Mouse (Mus musculus) left cerebral cortex, adult 2 months (tissue): ENCODE results near the gene Gm5127. TPM values are rescaled to one million over a fixed set of nuclear protein-coding genes. Genes with fewer than 3 reads are reported as not detected.

ENCODE experiments used
- DNase-seq, 2 experiments: peaks; one replicate each; pipeline ENCODE4 v3.0.0; 2021 to 2022; ENCODE audit warnings: low spot score in 2 of 2, mixed read lengths in 1 of 2; ENCODE audit errors: extremely low spot score in 1 of 2
- H3K27ac ChIP-seq: fragments of 200-600 bp; 2 replicates; pipeline ENCODE4 v1.8.1; 2022
- H3K4me3 ChIP-seq: fragments of 200-600 bp; 2 replicates; pipeline ENCODE4 v1.8.1; 2022
- CTCF ChIP-seq: fragments of 200-600 bp; IDR thresholded peaks from 2 replicates; pipeline ENCODE4 v1.8.1; 2022; ENCODE audit warnings: antibody characterized with exemption, mild to moderate bottlenecking, moderate library complexity
- intact Hi-C: fragments of 180-260 bp; cut with DNase I; formaldehyde crosslinking; loops from one replicate; pipeline ENCODE4 v1.15.1; 2025
- long read RNA-seq, 2 experiments: library from polyadenylated mRNA; stranded (forward); transcript quantifications; one replicate each; pipeline ENCODE4 v2.0.0; 2021; ENCODE audit warnings: borderline mapping rate in 2 of 2
- total RNA-seq, 2 experiments: library from RNA; stranded (reverse); gene quantifications; 2 replicates each; pipeline ENCODE4 v1.2.3; 2021

The Gm5127 gene
- under 1 TPM; 0.25 to 0.26 TPM for total RNA-seq
- long read RNA-seq, experiment 1, result 0 reads
- long read RNA-seq, experiment 2, result 0 reads

DNA sequence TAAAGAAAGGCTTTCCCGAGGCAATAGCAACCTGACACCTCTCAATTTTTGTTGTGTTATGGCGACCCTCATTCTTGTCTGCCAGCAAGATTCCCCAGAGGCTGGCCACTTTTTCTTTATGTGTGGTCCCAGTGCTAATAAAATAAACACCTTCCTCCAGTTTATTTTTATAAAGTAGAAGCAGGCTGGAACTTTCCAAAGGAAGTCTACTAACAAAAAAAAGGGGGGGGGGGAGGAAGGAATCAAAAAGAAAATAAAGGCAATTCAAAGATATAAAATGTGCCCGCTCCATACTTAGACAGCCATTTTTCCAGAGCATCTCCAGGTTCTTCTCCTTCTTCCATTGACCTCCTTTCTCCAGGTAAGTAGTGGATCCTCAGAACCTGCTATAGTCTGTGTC is at the start of gene Gm5127:
Gm5127 (plus strand) TSS at position 301 of the 400 bp plus-strand sequence.
- intact Hi-C loops, result loop anchor here (5.0 kb wide), 1 partner anchor 184 kb away; no protein-coding TSS in a partner anchor
- no peak for DNase-seq
- Histone ChIP-seq H3K4me3 (no peak within 1 kb of the TSS), H3K27ac (no peak within 1 kb of the TSS)
- TF ChIP-seq CTCF, result no peak

- no peak overlapping the region for H3K27ac ChIP-seq
- TF ChIP-seq CTCF, result no peak; the same call in 1 of the 2 replicates
- no peak overlapping the region for H3K4me3 ChIP-seq
- intact Hi-C loops, result no loop called here
- DNase-seq, result no peak
Observed at GRCm38 (mm10) chrX:106536359-106536758, 46.6 kb upstream of the Gm5127 start.

DNA sequence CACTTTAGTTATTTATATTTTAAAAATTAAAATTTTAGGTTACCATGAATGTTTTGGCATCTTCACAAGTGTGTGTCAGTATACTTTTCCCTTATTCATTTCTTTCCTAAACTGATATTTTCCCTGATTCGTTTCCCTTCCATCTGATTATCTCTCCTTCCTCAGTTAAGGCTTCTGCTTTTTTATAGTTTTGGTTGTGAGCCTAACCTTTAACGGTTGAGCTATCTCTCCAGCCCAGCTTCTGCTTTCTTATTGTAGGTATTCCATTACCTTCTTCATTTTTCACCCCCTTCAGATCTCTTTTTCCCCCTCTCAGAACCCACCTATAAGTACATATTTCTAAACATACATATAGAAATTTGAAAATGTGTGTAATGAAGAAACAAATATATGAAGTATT is 27.5 kb upstream of the Gm5127 start:
- TF ChIP-seq CTCF, result no peak
- Histone ChIP-seq H3K4me3 (no peak overlapping the region), H3K27ac (no peak overlapping the region)
- DNase-seq, result no peak
- intact Hi-C loops, result no loop called here

- intact Hi-C loops, result no loop called here
- H3K4me3 ChIP-seq, result no peak overlapping the region
- TF ChIP-seq CTCF, result no peak
- no peak overlapping the region for H3K27ac ChIP-seq
- DNase-seq, result no peak
Observed at GRCm38 (mm10) chrX:106578966-106579365, 4.0 kb upstream of the Gm5127 start.

DNA sequence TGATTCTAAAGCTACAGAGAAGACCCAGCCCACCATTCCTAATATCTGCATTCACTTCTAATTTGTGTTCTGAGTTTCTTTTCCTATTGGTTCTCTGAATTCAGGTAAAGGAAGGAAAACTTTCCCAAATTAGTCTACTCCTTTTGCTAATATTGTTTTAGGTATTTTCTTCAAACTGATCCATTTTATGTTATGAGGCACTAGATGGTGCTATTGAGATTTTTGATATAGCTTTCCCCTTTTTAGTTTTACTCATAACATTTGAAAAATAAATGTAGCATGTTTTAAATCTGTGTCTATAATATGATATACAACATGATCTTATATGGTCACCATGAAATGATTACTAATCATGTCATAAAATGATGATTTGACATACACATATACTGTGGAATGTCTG is 2.6 kb upstream of the Gm5127 start:
- no peak overlapping the region for H3K27ac ChIP-seq
- no peak overlapping the region for H3K4me3 ChIP-seq
- no peak for DNase-seq
- intact Hi-C loops, result loop anchor here (5.0 kb wide), 1 partner anchor 187 kb away; no protein-coding TSS in a partner anchor
- TF ChIP-seq CTCF, result peak; percentile 22

GRCm38 (mm10) chrX:106582197-106582596 is 789 bp upstream of the Gm5127 start:
- TF ChIP-seq CTCF, result no peak
- intact Hi-C loops, result loop anchor here (5.0 kb wide), 1 partner anchor 185 kb away; no protein-coding TSS in a partner anchor
- Histone ChIP-seq H3K27ac (no peak overlapping the region), H3K4me3 (no peak overlapping the region)
- no peak for DNase-seq

DNA sequence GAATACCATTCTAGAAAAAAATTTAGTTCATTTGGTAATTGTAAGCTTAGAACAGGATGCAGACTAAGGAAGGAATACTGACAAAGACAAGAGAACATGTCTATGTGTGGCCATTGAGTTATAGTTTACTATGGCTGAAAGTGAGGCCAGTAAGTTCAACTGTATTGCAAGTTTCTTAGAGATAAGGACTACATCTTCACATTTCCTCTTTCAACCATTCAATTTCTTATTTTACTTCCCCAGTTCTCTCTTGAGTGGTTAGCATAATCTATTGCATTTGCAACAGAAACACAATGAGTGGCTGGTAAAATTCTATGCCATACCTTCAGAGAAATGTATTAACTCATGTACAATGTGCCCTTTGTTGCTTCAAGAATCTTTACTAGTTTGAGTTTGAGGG is 10.9 kb downstream of the Gm5127 start:
- H3K27ac ChIP-seq, result no peak overlapping the region
- no peak overlapping the region for H3K4me3 ChIP-seq
- no peak for DNase-seq
- no peak for TF ChIP-seq CTCF
- intact Hi-C loops, result no loop called here

GRCm38 (mm10) chrX:106595904-106596303 is 12.9 kb downstream of the Gm5127 start:
- no peak overlapping the region for H3K4me3 ChIP-seq
- intact Hi-C loops, result no loop called here
- TF ChIP-seq CTCF, result no peak
- H3K27ac ChIP-seq, result no peak overlapping the region
- DNase-seq, result no peak

- intact Hi-C loops, result no loop called here
- no peak overlapping the region for H3K4me3 ChIP-seq
- DNase-seq, result no peak
- no peak for TF ChIP-seq CTCF
- no peak overlapping the region for H3K27ac ChIP-seq
Observed at GRCm38 (mm10) chrX:106602574-106603258, 19.7 kb downstream of the Gm5127 start.

DNA sequence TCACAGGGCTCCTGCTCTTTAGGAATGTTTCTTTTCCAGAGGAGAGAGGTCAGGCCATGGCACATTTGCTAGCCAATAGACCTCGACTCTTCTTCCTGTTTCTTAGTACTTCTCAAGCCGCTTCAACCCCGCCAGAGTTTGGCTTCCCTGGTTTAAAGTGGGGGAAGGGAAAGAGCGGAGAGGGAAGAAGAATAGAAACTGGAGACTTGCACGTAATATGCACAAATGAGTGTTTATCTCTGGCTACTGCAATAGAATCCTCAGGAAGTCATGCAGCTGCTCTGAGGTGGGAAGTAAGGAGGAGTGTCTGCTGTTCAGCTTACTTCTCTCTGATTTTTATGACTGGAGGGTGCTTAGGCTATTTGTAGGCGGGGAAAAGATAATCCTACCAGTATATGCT is 20.4 kb downstream of the Gm5127 start, which contains the start of gene Cysltr1:
Cysltr1 (minus strand) TSS at position 294 of the 400 bp plus-strand sequence.
- intact Hi-C loops, result no loop called here
- no peak for TF ChIP-seq CTCF
- no peak for DNase-seq
- Histone ChIP-seq H3K27ac (no peak within 1 kb of the TSS), H3K4me3 (no peak within 1 kb of the TSS)

- no peak for TF ChIP-seq CTCF
- intact Hi-C loops, result no loop called here
- no peak overlapping the region for H3K27ac ChIP-seq
Observed at GRCm38 (mm10) chrX:106622512-106622911, 39.5 kb downstream of the Gm5127 start.

GRCm38 (mm10) chrX:106623667-106624066 is 40.7 kb downstream of the Gm5127 start:
- no peak for DNase-seq
- intact Hi-C loops, result no loop called here
- no peak overlapping the region for H3K27ac ChIP-seq
- H3K4me3 ChIP-seq, result no peak overlapping the region
- no peak for TF ChIP-seq CTCF

More at GRCm38 (mm10) chrX:106622512-106622911, 39.5 kb downstream of the Gm5127 start:
- DNase-seq, result no peak
- no peak overlapping the region for H3K4me3 ChIP-seq

GRCm38 (mm10) chrX:106628514-106628913 is 45.5 kb downstream of the Gm5127 start:
- TF ChIP-seq CTCF, result no peak
- no peak for DNase-seq
- no peak overlapping the region for H3K27ac ChIP-seq
- intact Hi-C loops, result no loop called here
- H3K4me3 ChIP-seq, result no peak overlapping the region
